Mouse (Mus musculus) megakaryocyte, embryonic 14.5 days (primary cell): ENCODE measurements around the gene Arntl. TPM values are rescaled to one million over a fixed set of nuclear protein-coding genes. Genes with fewer than 3 reads are reported as not detected.

ENCODE experiments used
- H3K27me3 ChIP-seq: replicated peaks from 2 replicates; pipeline ENCODE3; 2012; ENCODE audit warnings: inconsistent platforms
- H3K36me3 ChIP-seq: replicated peaks from 2 replicates; pipeline ENCODE3; 2012; ENCODE audit warnings: low read length, inconsistent platforms, mixed read lengths
- H3K4me1 ChIP-seq: 2 replicates; pipeline ENCODE4 v1.6.1; 2012; ENCODE audit warnings: inconsistent platforms
- H3K4me3 ChIP-seq: replicated peaks from 2 replicates; pipeline ENCODE3; 2012; ENCODE audit warnings: moderate library complexity, mild to moderate bottlenecking, inconsistent platforms
- H3K9me3 ChIP-seq: 2 replicates; pipeline ENCODE4 v1.6.1; 2012; ENCODE audit warnings: inconsistent platforms
- FLI1 ChIP-seq: IDR thresholded peaks from 2 replicates; pipeline ENCODE4 v1.6.1; 2012; ENCODE audit warnings: low read length, inconsistent platforms, mixed read lengths
- GATA1 ChIP-seq: IDR thresholded peaks from 3 replicates; pipeline ENCODE4 v1.6.1; 2012; ENCODE audit warnings: mixed read lengths, low read length, inconsistent platforms, borderline replicate concordance
- polyA plus RNA-seq: library from polyadenylated mRNA; stranded (reverse); fragments of >175 nt; gene quantifications from 2 replicates; pipeline ENCODE4 v1.2.3, GENCODE M21; 2012; ENCODE audit warnings: low replicate concordance; ENCODE audit not compliant: insufficient read depth

The Arntl gene
- polyA plus RNA-seq, 1 experiment: 0.13 TPM

- H3K27me3 ChIP-seq: peaks cover 85% of the 10 kb centered on the region
- no peak for TF ChIP-seq GATA1
Observed at GRCm38 (mm10) chr7:113207471-113208387, 464 bp downstream of the Arntl start.

GRCm38 (mm10) chr7:113208388-113208753 is 1.1 kb downstream of the Arntl start:
- TF ChIP-seq FLI1 (no peak), GATA1 (no peak)
- Histone ChIP-seq H3K27me3 (peaks cover 83% of the 10 kb centered on the region), H3K36me3 (no peaks in the 10 kb centered on the region), H3K4me1 (peaks cover 17% of the 10 kb centered on the region), H3K9me3 (peaks cover 9% of the 10 kb centered on the region; the same call in 1 of the 2 replicates), H3K4me3 (peak overlapping the region; percentile 90)

More at GRCm38 (mm10) chr7:113207471-113208387, 464 bp downstream of the Arntl start:
- Histone ChIP-seq H3K9me3 (peaks cover 9% of the 10 kb centered on the region; the same call in 1 of the 2 replicates), H3K4me3 (peak overlapping the region; percentile 90), H3K36me3 (no peaks in the 10 kb centered on the region), H3K4me1 (peaks cover 17% of the 10 kb centered on the region)

GRCm38 (mm10) chr7:113210441-113210840 is 3.2 kb downstream of the Arntl start:
- Histone ChIP-seq H3K9me3 (peaks cover 4% of the 10 kb centered on the region; the same call in 1 of the 2 replicates), H3K4me1 (peaks cover 17% of the 10 kb centered on the region), H3K27me3 (peaks cover 81% of the 10 kb centered on the region), H3K4me3 (no peak overlapping the region), H3K36me3 (no peaks in the 10 kb centered on the region)
- TF ChIP-seq FLI1 (no peak), GATA1 (no peak)

- no peaks in the 10 kb centered on the region for H3K9me3 ChIP-seq
- peaks cover 51% of the 10 kb centered on the region for H3K27me3 ChIP-seq
- H3K4me3 ChIP-seq: no peak overlapping the region
- H3K4me1 ChIP-seq: no peaks in the 10 kb centered on the region
- no peaks in the 10 kb centered on the region for H3K36me3 ChIP-seq
- TF ChIP-seq GATA1 (no peak), FLI1 (no peak)
Observed at GRCm38 (mm10) chr7:113214245-113215169, 7.2 kb downstream of the Arntl start.

- Histone ChIP-seq H3K4me1 (no peaks in the 10 kb centered on the region), H3K4me3 (no peak overlapping the region), H3K9me3 (no peaks in the 10 kb centered on the region), H3K27me3 (peaks cover 35% of the 10 kb centered on the region), H3K36me3 (no peaks in the 10 kb centered on the region)
- TF ChIP-seq FLI1: no peak
- TF ChIP-seq GATA1: no peak
Observed at GRCm38 (mm10) chr7:113216152-113216551, 8.9 kb downstream of the Arntl start.

- Histone ChIP-seq H3K36me3 (no peaks in the 10 kb centered on the region), H3K9me3 (no peaks in the 10 kb centered on the region), H3K27me3 (peaks cover 20% of the 10 kb centered on the region), H3K4me3 (no peak overlapping the region), H3K4me1 (no peaks in the 10 kb centered on the region)
- TF ChIP-seq FLI1: no peak
Observed at GRCm38 (mm10) chr7:113219416-113219815, 12.2 kb downstream of the Arntl start.

GRCm38 (mm10) chr7:113219864-113220263 is 12.6 kb downstream of the Arntl start:
- H3K36me3 ChIP-seq: no peaks in the 10 kb centered on the region
- H3K9me3 ChIP-seq: no peaks in the 10 kb centered on the region
- no peaks in the 10 kb centered on the region for H3K4me1 ChIP-seq
- TF ChIP-seq GATA1: no peak
- no peak for TF ChIP-seq FLI1
- H3K27me3 ChIP-seq: peaks cover 16% of the 10 kb centered on the region
- H3K4me3 ChIP-seq: no peak overlapping the region

GRCm38 (mm10) chr7:113220691-113221238 is 13.5 kb downstream of the Arntl start:
- no peak for TF ChIP-seq GATA1
- no peak for TF ChIP-seq FLI1
- no peak overlapping the region for H3K4me3 ChIP-seq
- H3K4me1 ChIP-seq: no peaks in the 10 kb centered on the region
- no peaks in the 10 kb centered on the region for H3K9me3 ChIP-seq
- H3K27me3 ChIP-seq: peaks cover 15% of the 10 kb centered on the region
- H3K36me3 ChIP-seq: no peaks in the 10 kb centered on the region

GRCm38 (mm10) chr7:113222821-113223220 is 15.6 kb downstream of the Arntl start:
- H3K27me3 ChIP-seq: peaks cover 17% of the 10 kb centered on the region
- H3K36me3 ChIP-seq: no peaks in the 10 kb centered on the region
- H3K9me3 ChIP-seq: no peaks in the 10 kb centered on the region
- H3K4me3 ChIP-seq: no peak overlapping the region
- TF ChIP-seq GATA1: no peak
- no peak for TF ChIP-seq FLI1
- no peaks in the 10 kb centered on the region for H3K4me1 ChIP-seq

- H3K9me3 ChIP-seq: peaks cover 3% of the 10 kb centered on the region; the same call in 1 of the 2 replicates
- no peak overlapping the region for H3K4me3 ChIP-seq
- TF ChIP-seq GATA1 (no peak), FLI1 (no peak)
- H3K36me3 ChIP-seq: no peaks in the 10 kb centered on the region
- H3K4me1 ChIP-seq: no peaks in the 10 kb centered on the region
- peaks cover 17% of the 10 kb centered on the region for H3K27me3 ChIP-seq
Observed at GRCm38 (mm10) chr7:113224620-113225019, 17.4 kb downstream of the Arntl start.
